Mouse (Mus musculus) E14TG2a.4 (cell line): ENCODE measurements around the gene Baiap2l2.

Source experiments
- CTCF ChIP-seq: conservative IDR thresholded peaks from 2 replicates; pipeline ENCODE4 v1.5.1; 2014; ENCODE audit warnings: low read length
- POU5F1 ChIP-seq: IDR thresholded peaks from 2 replicates; pipeline ENCODE4 v1.6.1; 2014; ENCODE audit warnings: low read length, borderline replicate concordance

- no peak for TF ChIP-seq CTCF
- TF ChIP-seq POU5F1: no peak
Measured at GRCm38 (mm10) chr15:79223641-79224040, 61.7 kb downstream of the Baiap2l2 start.
